Mouse (Mus musculus) CH12.LX (cell line): ENCODE measurements around the gene Nhsl2.

Experiments used
- CTCF ChIP-seq, 2 experiments: IDR thresholded peaks in 1 of 2; conservative IDR thresholded peaks in 1 of 2; 2 replicates each; pipeline ENCODE4 v1.5.1; 2011 to 2012; ENCODE audit warnings: low read depth in 2 of 2, low read length in 2 of 2, improper control_type of control experiment in 1 of 2, inconsistent platforms in 1 of 2, mild to moderate bottlenecking in 1 of 2, moderate library complexity in 1 of 2
- E2F4 ChIP-seq: IDR thresholded peaks from 2 replicates; pipeline ENCODE4 v1.6.1; 2011; ENCODE audit warnings: low read depth, low read length, improper control_type of control experiment; ENCODE audit not compliant: insufficient replicate concordance
- EP300 ChIP-seq: IDR thresholded peaks from 2 replicates; pipeline ENCODE4 v1.6.1; 2011; ENCODE audit warnings: low read length, improper control_type of control experiment
- POLR2A ChIP-seq: IDR thresholded peaks from 2 replicates; pipeline ENCODE4 v1.6.1; 2011; ENCODE audit warnings: low read depth, mild to moderate bottlenecking, improper control_type of control experiment, low read length
- RCOR1 ChIP-seq: conservative IDR thresholded peaks from 2 replicates; pipeline ENCODE4 v1.6.1; 2012; ENCODE audit warnings: low read depth, mild to moderate bottlenecking, inconsistent platforms, low read length, improper control_type of control experiment
- UBTF ChIP-seq: IDR thresholded peaks from 2 replicates; pipeline ENCODE4 v1.6.1; 2012; ENCODE audit warnings: low read depth, mild to moderate bottlenecking, inconsistent platforms, low read length, improper control_type of control experiment, moderate library complexity
- USF1 ChIP-seq: IDR thresholded peaks from 2 replicates; pipeline ENCODE4 v1.6.1; 2014; ENCODE audit warnings: low read depth, mild to moderate bottlenecking, inconsistent platforms, low read length, improper control_type of control experiment
- ZC3H11A ChIP-seq: IDR thresholded peaks from 2 replicates; pipeline ENCODE4 v1.6.1; 2012; ENCODE audit warnings: low read depth, mild to moderate bottlenecking, inconsistent platforms, low read length, improper control_type of control experiment

DNA sequence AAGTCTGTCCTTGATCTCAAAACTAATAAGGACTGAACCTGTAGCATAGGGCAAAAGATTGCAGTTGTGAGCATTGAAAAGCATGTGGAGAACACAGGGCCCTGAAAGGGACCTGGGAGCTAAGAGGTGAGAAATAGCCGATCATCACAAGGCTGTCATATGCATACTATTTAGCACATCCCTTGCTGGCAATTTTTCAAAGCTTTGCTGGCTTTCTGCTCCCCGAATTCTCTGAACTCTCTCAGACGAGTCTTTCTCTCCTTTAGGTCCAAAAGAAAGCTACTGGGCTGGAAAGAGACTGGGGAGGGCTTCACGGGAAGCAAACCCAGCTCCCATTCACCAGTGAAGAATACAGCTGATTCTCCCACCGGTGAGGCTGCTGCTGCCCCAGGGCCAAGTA is 233.2 kb downstream of the Nhsl2 start:
- TF ChIP-seq CTCF (conservative IDR thresholded peaks at IDR 0.05 in 1 of 2, IDR thresholded peaks at IDR 0.05 in 1 of 2; ENCODE audit: low read depth in 2 of 2, low read length in 2 of 2) (no peak), EP300 (no peak), UBTF (no peak), ZC3H11A (no peak), POLR2A (no peak), USF1 (no peak), RCOR1 (no peak), E2F4 (no peak)
